Mouse (Mus musculus) liver, embryonic 14.5 days (tissue): Measurements from ENCODE around the gene Pkd1. TPM values are rescaled to one million over a fixed set of nuclear protein-coding genes. Genes with fewer than 3 reads are reported as not detected.
A peak's percentile ranks its signal among the peaks of the same experiment; 100 is the strongest.

Experiments used
- ATAC-seq: fragments of 200-750 bp; cut with Nextera tagmentation; 2 replicates; pipeline ENCODE4 v1.8.0; 2017; ENCODE audit warnings: moderate number of reproducible peaks, mild to moderate bottlenecking, moderate library complexity; ENCODE audit not compliant: insufficient read depth
- DNase-seq, 3 experiments: peaks; one replicate each; pipeline ENCODE4 v3.0.0-alpha.2; 2012 to 2013; ENCODE audit warnings: low read depth in 3 of 3, low spot score in 3 of 3
- H3K27ac ChIP-seq: fragments of 300-500 bp; sonication (generic); 2 replicates; pipeline ENCODE4 v1.5.1; 2014; ENCODE audit warnings: moderate library complexity, mild to moderate bottlenecking, control low read depth, inconsistent platforms
- H3K27me3 ChIP-seq: fragments of 300-500 bp; sonication (generic); 2 replicates; pipeline ENCODE4 v1.6.1; 2014; ENCODE audit warnings: mild to moderate bottlenecking, low read length, moderate library complexity; ENCODE audit not compliant: control insufficient read depth, insufficient read depth
- H3K36me3 ChIP-seq: fragments of 300-500 bp; sonication (generic); replicated peaks from 2 replicates; pipeline ENCODE4 v1.6.1; 2014; ENCODE audit warnings: low read depth; ENCODE audit not compliant: control insufficient read depth, insufficient read depth
- H3K4me1 ChIP-seq, 2 experiments: fragments of 200-500 bp in 1 of 2; fragments of 300-500 bp in 1 of 2; sonication (generic) in 1 of 2; replicated peaks; 2 replicates each; pipeline ENCODE4 v1.6.1; 2012 to 2014; ENCODE audit warnings: antibody characterized with exemption in 1 of 2, inconsistent platforms in 1 of 2, low read length in 1 of 2; ENCODE audit not compliant: control insufficient read depth in 2 of 2, insufficient read depth in 2 of 2
- H3K4me2 ChIP-seq: fragments of 300-500 bp; sonication (generic); 2 replicates; pipeline ENCODE4 v1.6.1; 2014; ENCODE audit warnings: low read depth, mild to moderate bottlenecking, control low read depth, moderate library complexity
- H3K4me3 ChIP-seq, 2 experiments: fragments of 200-500 bp in 1 of 2; fragments of 300-500 bp in 1 of 2; sonication (generic) in 1 of 2; 2 replicates each; pipeline ENCODE4 v1.5.1; 2012 to 2014; ENCODE audit warnings: low read depth in 2 of 2, low read length in 2 of 2, mild to moderate bottlenecking in 2 of 2, control low read depth in 1 of 2, inconsistent platforms in 1 of 2, moderate library complexity in 1 of 2; ENCODE audit not compliant: insufficient read depth in 1 of 2
- H3K9ac ChIP-seq: fragments of 300-500 bp; sonication (generic); replicated peaks from 2 replicates; pipeline ENCODE4 v1.6.1; 2014; ENCODE audit warnings: mild to moderate bottlenecking, control low read depth, moderate library complexity
- H3K9me3 ChIP-seq: fragments of 300-500 bp; sonication (generic); 2 replicates; pipeline ENCODE4 v1.6.1; 2016; ENCODE audit warnings: low read length, mixed read lengths; ENCODE audit not compliant: control insufficient read depth
- CTCF ChIP-seq: IDR thresholded peaks from 2 replicates; pipeline ENCODE4 v1.5.1; 2016; ENCODE audit warnings: antibody characterized with exemption, low read depth, control low read depth
- EP300 ChIP-seq: IDR thresholded peaks from 2 replicates; pipeline ENCODE4 v1.6.1; 2016; ENCODE audit warnings: antibody characterized with exemption, low read depth
- WGBS: fragments of 180-500 bp; shearing (Covaris S2); extraction: QIAGEN DNeasy Blood & Tissue Kit; methylation state at CpG from one replicate; pipeline ENCODE4 v1.1.7; 2014; ENCODE audit not compliant: insufficient replicate concordance; 5-methylcytosine and 5-hydroxymethylcytosine counted together
- polyA plus RNA-seq, 2 experiments: library from polyadenylated mRNA; depleted of rRNA in 1 of 2; stranded (reverse) in 1 of 2; unstranded in 1 of 2; fragments of >200 nt; fragmentation: Nextera tagmentation in 1 of 2; extraction: Ambion mirVana in 1 of 2; gene quantifications; 2 replicates each; pipeline versions ENCODE4 v1.2.1 to v1.2.3; 2012 to 2014

The Pkd1 gene
- polyA plus RNA-seq, 2 experiments, result 1.8 to 3.4 TPM

GRCm38 (mm10) chr17:24583599-24584460, 34.2 kb downstream of the Pkd1 start:
- H3K9me3 ChIP-seq, result no peaks in the 10 kb centered on the region
- H3K4me3 ChIP-seq, result no peak overlapping the region
- H3K4me1 ChIP-seq, result peaks cover 0 to 6% of the 10 kb centered on the region in 2 experiments; a peak in 1 of 4 replicates
- H3K27me3 ChIP-seq, result no peaks in the 10 kb centered on the region
- WGBS, result 35% methylated on average over 5 of the region's 5 CpGs
- no peak for TF ChIP-seq EP300
- no peak for TF ChIP-seq CTCF
- no peak for ATAC-seq
- peaks cover 2% of the 10 kb centered on the region; the same call in 1 of the 2 replicates for H3K36me3 ChIP-seq
- H3K27ac ChIP-seq, result no peak overlapping the region
- no peak overlapping the region for H3K4me2 ChIP-seq
- no peak for DNase-seq
- H3K9ac ChIP-seq, result no peak overlapping the region

GRCm38 (mm10) chr17:24584520-24584919, 34.9 kb downstream of the Pkd1 start:
- no peaks in the 10 kb centered on the region for H3K27me3 ChIP-seq
- peaks cover 0 to 6% of the 10 kb centered on the region in 2 experiments; a peak in 1 of 4 replicates for H3K4me1 ChIP-seq
- H3K36me3 ChIP-seq, result peaks cover 2% of the 10 kb centered on the region; the same call in 1 of the 2 replicates
- no peak overlapping the region for H3K27ac ChIP-seq
- no peak overlapping the region for H3K9ac ChIP-seq
- TF ChIP-seq EP300 (no peak), CTCF (no peak)
- H3K4me3 ChIP-seq, result no peak overlapping the region
- DNase-seq (peak in 1 of 3 experiments; percentile 5), ATAC-seq (no peak)
- no peaks in the 10 kb centered on the region for H3K9me3 ChIP-seq
- no peak overlapping the region for H3K4me2 ChIP-seq
- WGBS, result 56% methylated on average over 3 of the region's 3 CpGs

- Histone ChIP-seq H3K4me2 (no peak overlapping the region), H3K27me3 (no peaks in the 10 kb centered on the region), H3K4me1 (peaks cover 0 to 6% of the 10 kb centered on the region in 2 experiments; a peak in 1 of 4 replicates), H3K9me3 (no peaks in the 10 kb centered on the region), H3K27ac (no peak overlapping the region), H3K36me3 (peaks cover 2% of the 10 kb centered on the region; the same call in 1 of the 2 replicates), H3K9ac (no peak overlapping the region), H3K4me3 (no peak overlapping the region)
- WGBS, result 72% methylated on average over 4 of the region's 4 CpGs
- ATAC-seq (no peak), DNase-seq (no peak)
- TF ChIP-seq EP300, result no peak
- no peak for TF ChIP-seq CTCF
These were observed 36.9 kb downstream of the Pkd1 start for GRCm38 (mm10) chr17:24586532-24586931.

- Histone ChIP-seq H3K9me3 (no peaks in the 10 kb centered on the region), H3K9ac (no peak overlapping the region), H3K4me1 (no peaks in the 10 kb centered on the region), H3K4me3 (no peak overlapping the region), H3K27ac (no peak overlapping the region), H3K36me3 (peaks cover 5% of the 10 kb centered on the region; the same call in 1 of the 2 replicates), H3K4me2 (no peak overlapping the region), H3K27me3 (no peaks in the 10 kb centered on the region)
- no peak for ATAC-seq
- WGBS, result 68% methylated on average over 3 of the region's 3 CpGs
- no peak for DNase-seq
- TF ChIP-seq EP300, result no peak
- TF ChIP-seq CTCF, result no peak
These were observed 41.3 kb downstream of the Pkd1 start for GRCm38 (mm10) chr17:24590943-24591342.

- peaks cover 8% of the 10 kb centered on the region; the same call in 1 of the 2 replicates for H3K36me3 ChIP-seq
- WGBS, result 82% methylated on average over 5 of the region's 5 CpGs
- TF ChIP-seq CTCF (no peak), EP300 (no peak)
- H3K27ac ChIP-seq, result no peak overlapping the region
- H3K9me3 ChIP-seq, result no peaks in the 10 kb centered on the region
- H3K9ac ChIP-seq, result no peak overlapping the region
- no peaks in the 10 kb centered on the region for H3K27me3 ChIP-seq
- ATAC-seq (no peak), DNase-seq (no peak)
- H3K4me1 ChIP-seq, result no peaks in the 10 kb centered on the region
- H3K4me2 ChIP-seq, result no peak overlapping the region
- no peak overlapping the region for H3K4me3 ChIP-seq
These were observed 42.1 kb downstream of the Pkd1 start for GRCm38 (mm10) chr17:24591695-24592094.
